8 mouse cellular contexts compared by ENCODE assay signal in the genomic region with DNA sequence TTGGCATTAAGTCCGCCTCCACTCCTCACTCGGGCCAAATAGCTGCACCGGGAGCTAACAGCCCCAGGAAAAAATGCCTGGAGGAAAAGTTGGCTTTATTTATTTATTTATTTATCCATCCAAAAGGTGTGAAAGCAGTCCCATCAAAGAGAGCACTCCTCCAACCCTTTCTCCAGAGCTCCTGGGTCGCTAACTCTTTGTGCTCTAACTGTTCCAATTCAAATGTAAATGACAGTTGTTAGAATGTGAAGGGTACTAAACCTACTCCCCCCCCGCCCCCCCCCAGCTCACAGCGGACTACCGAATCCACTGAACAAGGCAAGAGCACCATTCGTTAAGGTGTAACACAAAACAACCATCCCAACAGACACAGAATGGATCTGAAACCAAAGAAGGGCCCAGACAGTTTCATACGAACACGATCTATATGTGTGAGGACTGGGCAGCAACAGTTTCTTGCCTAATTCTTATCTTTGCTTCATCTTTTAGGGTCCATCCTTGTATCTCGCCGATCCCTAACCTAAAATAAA. TPM values are rescaled to one million over a fixed set of nuclear protein-coding genes. Genes with fewer than 3 reads are reported as not detected.
DNase-seq lines count a peak whose midpoint lies in the region; ATAC-seq and TF ChIP-seq lines count a peak whose summit lies in the region.

No protein-coding gene starts in this region.

- CTCF ChIA-PET in Patski (lab: Charles Lee), result no interaction called here

- peak; percentile 3 for DNase-seq in kidney, adult 9 months
- DNase-seq in kidney, adult 18-20 months, result no peak
- no peak for DNase-seq in Patski (ENCODE audit: low read depth, low spot score)
- no peak for DNase-seq in hindbrain, embryonic 10.5 days (ENCODE audit: low spot score)
- DNase-seq in adrenal gland, adult 18-20 months (ENCODE audit: low spot score in 2 of 2), result no peak
- no peak for DNase-seq in retina, postnatal 1 day
- no peak for DNase-seq in cerebellum, adult 18-20 months

- peak overlapping the region; percentile 93 for H3K27ac ChIP-seq in hindbrain, embryonic 10.5 days
- no peak overlapping the region for H3K27ac ChIP-seq in midbrain, embryonic 12.5 days (replicated peaks)

- ATAC-seq in Patski, result peak; percentile 22
- ATAC-seq in midbrain, embryonic 12.5 days (ENCODE audit: low FRiP score, low read depth), result no peak

- POLR2A ChIA-PET in Patski (lab: Charles Lee), result interaction anchor here (0.7 kb wide), 1 partner anchor 30 kb away, joined by 4 read pairs; no protein-coding TSS in a partner anchor

- H3K27me3 ChIP-seq in Patski, result peaks cover 7% of the 10 kb centered on the region
- no peaks in the 10 kb centered on the region for H3K27me3 ChIP-seq in hindbrain, embryonic 10.5 days (ENCODE audit: insufficient read depth, poor library complexity, severe bottlenecking)
- H3K27me3 ChIP-seq in midbrain, embryonic 12.5 days, result no peaks in the 10 kb centered on the region

- no peak for TF ChIP-seq CTCF in Patski (IDR thresholded peaks at IDR 0.05)

- H3K4me2 ChIP-seq in midbrain, embryonic 12.5 days (replicated peaks), result peak overlapping the region; percentile 58

- H3K9me3 ChIP-seq in hindbrain, embryonic 10.5 days, result no peaks in the 10 kb centered on the region
- no peaks in the 10 kb centered on the region for H3K9me3 ChIP-seq in midbrain, embryonic 12.5 days

- H3K4me1 ChIP-seq in hindbrain, embryonic 10.5 days (replicated peaks), result peaks cover 6% of the 10 kb centered on the region; the same call in 1 of the 2 replicates
- H3K4me1 ChIP-seq in midbrain, embryonic 12.5 days, result no peaks in the 10 kb centered on the region

- H3K4me3 ChIP-seq in hindbrain, embryonic 10.5 days, result peak overlapping the region; percentile 60
- peak overlapping the region; percentile 54 for H3K4me3 ChIP-seq in midbrain, embryonic 12.5 days

- H3K9ac ChIP-seq in midbrain, embryonic 12.5 days (replicated peaks), result peak overlapping the region; percentile 57

- 17% methylated on average over 12 of the region's 12 CpGs for WGBS in hindbrain, embryonic 10.5 days
- 19% methylated on average over 12 of the region's 12 CpGs for WGBS in midbrain, embryonic 12.5 days

- in situ Hi-C loops in Patski (cut with MboI; ENCODE audit: low pct_unique_long_range_greater_than_20kb), result no loop called here

- H3K36me3 ChIP-seq in hindbrain, embryonic 10.5 days, result no peaks in the 10 kb centered on the region
- H3K36me3 ChIP-seq in midbrain, embryonic 12.5 days, result no peaks in the 10 kb centered on the region

RNA-seq across cellular contexts. Expression of a gene that starts 0.6 kb away (rescaled TPM):
- 8.7 TPM for polyA plus RNA-seq in Patski (2021)
- polyA plus RNA-seq in hindbrain, embryonic 10.5 days (2016; fragmentation: Nextera tagmentation; extraction: Ambion mirVana), result 10.4 and 12.1 TPM in 2 replicates
- polyA plus RNA-seq in midbrain, embryonic 12.5 days (2016; fragmentation: Nextera tagmentation; extraction: Ambion mirVana), result 12.4 and 12.6 TPM in 2 replicates
- total RNA-seq in adrenal gland, adult 18-20 months (2021), result 1 to 10 TPM; 5.7 to 6.2 TPM

RNA-seq across cellular contexts. Expression of a gene that starts 11.9 kb away (rescaled TPM):
- 7.1 TPM for polyA plus RNA-seq in Patski (2021)
- polyA plus RNA-seq in hindbrain, embryonic 10.5 days (2016; fragmentation: Nextera tagmentation; extraction: Ambion mirVana), result 7.9 and 12.2 TPM in 2 replicates
- polyA plus RNA-seq in midbrain, embryonic 12.5 days (2016; fragmentation: Nextera tagmentation; extraction: Ambion mirVana), result 12.2 and 13.4 TPM in 2 replicates
- 1 to 10 TPM; 4.8 to 5.0 TPM for total RNA-seq in adrenal gland, adult 18-20 months (2021)

RNA-seq across cellular contexts. Expression of a gene that starts 44.6 kb away (rescaled TPM):
- 0.04 TPM for polyA plus RNA-seq in Patski (2021)
- polyA plus RNA-seq in hindbrain, embryonic 10.5 days (2016; fragmentation: Nextera tagmentation; extraction: Ambion mirVana), result 52.4 and 66.5 TPM in 2 replicates
- polyA plus RNA-seq in midbrain, embryonic 12.5 days (2016; fragmentation: Nextera tagmentation; extraction: Ambion mirVana), result 106 and 119 TPM in 2 replicates
- 10 to 100 TPM; 14.2 to 17.2 TPM for total RNA-seq in adrenal gland, adult 18-20 months (2021)

Comparison
In these comparisons a context has a peak if more than half of its experiments do, and no peak if none do; other contexts are left out.
1. RNA of a gene that starts 44.6 kb away (polyA plus RNA-seq): 106 to 119 TPM in midbrain, embryonic 12.5 days and 52.4 to 66.5 TPM in hindbrain, embryonic 10.5 days; 0.04 TPM in Patski (single experiment); every median in the first group is over 10 times any median in the second.